Mouse (Mus musculus) hindbrain, embryonic 14.5 days (tissue): Measurements from ENCODE around the gene Ccnt1. TPM values are rescaled to one million over a fixed set of nuclear protein-coding genes. Genes with fewer than 3 reads are reported as not detected.

Experiments used
- ATAC-seq: fragments of 200-750 bp; cut with Nextera tagmentation; 2 replicates; pipeline ENCODE4 v1.8.0; 2017; ENCODE audit warnings: moderate number of reproducible peaks, mild to moderate bottlenecking, moderate TSS enrichment, moderate library complexity; ENCODE audit not compliant: low FRiP score
- DNase-seq: peaks from one replicate; pipeline ENCODE4 v3.0.0-alpha.2; 2015; ENCODE audit warnings: low spot score
- H3K27ac ChIP-seq: fragments of 300-500 bp; sonication (generic); 2 replicates; pipeline ENCODE4 v1.5.1; 2014; ENCODE audit warnings: mild to moderate bottlenecking, moderate library complexity
- H3K27me3 ChIP-seq: fragments of 300-500 bp; sonication (generic); 2 replicates; pipeline ENCODE4 v1.6.1; 2014; ENCODE audit warnings: mild to moderate bottlenecking, low read length, mixed read lengths; ENCODE audit not compliant: control insufficient read depth, insufficient read depth
- H3K36me3 ChIP-seq: fragments of 300-500 bp; sonication (generic); replicated peaks from 2 replicates; pipeline ENCODE4 v1.6.1; 2014; ENCODE audit not compliant: control insufficient read depth, insufficient read depth
- H3K4me1 ChIP-seq: fragments of 300-500 bp; sonication (generic); replicated peaks from 2 replicates; pipeline ENCODE4 v1.6.1; 2014; ENCODE audit warnings: antibody characterized with exemption, low read length, mixed read lengths; ENCODE audit not compliant: control insufficient read depth, insufficient read depth
- H3K4me2 ChIP-seq: fragments of 300-500 bp; sonication (generic); replicated peaks from 2 replicates; pipeline ENCODE4 v1.6.1; 2014; ENCODE audit warnings: mild to moderate bottlenecking, moderate library complexity
- H3K4me3 ChIP-seq: fragments of 300-500 bp; sonication (generic); replicated peaks from 2 replicates; pipeline ENCODE4 v1.5.1; 2014; ENCODE audit warnings: mild to moderate bottlenecking, low read length
- H3K9ac ChIP-seq: fragments of 300-500 bp; sonication (generic); 2 replicates; pipeline ENCODE4 v1.6.1; 2014
- H3K9me3 ChIP-seq: fragments of 300-500 bp; sonication (generic); 2 replicates; pipeline ENCODE4 v1.6.1; 2016; ENCODE audit warnings: low read length; ENCODE audit not compliant: control insufficient read depth
- whole genome bisulfite sequencing: fragments of 180-500 bp; shearing (Covaris S2); extraction: QIAGEN DNeasy Blood & Tissue Kit; methylation state at CpG from one replicate; pipeline ENCODE4 v1.1.7; 2014; 5-methylcytosine and 5-hydroxymethylcytosine counted together
- polyA plus RNA-seq: library from polyadenylated mRNA; unstranded; fragments of >200 nt; fragmentation: Nextera tagmentation; extraction: Ambion mirVana; gene quantifications from 2 replicates; pipeline ENCODE4 v1.2.1, GENCODE M21; 2014

The Ccnt1 gene
- polyA plus RNA-seq: 59.8 and 65.1 TPM in 2 replicates

GRCm38 (mm10) chr15:98570873-98571538 is at the start of gene Ccnt1, which contains the start of gene 4930415O20Rik:
TSS of gene Ccnt1 (minus strand) at chr15:98570923.
TSS of gene 4930415O20Rik (plus strand) at chr15:98571004.
- Histone ChIP-seq H3K27me3 (no peaks in the 10 kb centered on the region), H3K9ac (no peak within 1 kb of the TSS), H3K4me1 (peaks cover 18% of the 10 kb centered on the region), H3K9me3 (no peaks in the 10 kb centered on the region), H3K27ac (no peak within 1 kb of the TSS), H3K36me3 (no peaks in the 10 kb centered on the region), H3K4me3 (no peak within 1 kb of the TSS), H3K4me2 (no peak within 1 kb of the TSS)
- DNase-seq (no peak), ATAC-seq (no peak)
- WGBS: 82% methylated on average over 10 of the region's 10 CpGs

DNA sequence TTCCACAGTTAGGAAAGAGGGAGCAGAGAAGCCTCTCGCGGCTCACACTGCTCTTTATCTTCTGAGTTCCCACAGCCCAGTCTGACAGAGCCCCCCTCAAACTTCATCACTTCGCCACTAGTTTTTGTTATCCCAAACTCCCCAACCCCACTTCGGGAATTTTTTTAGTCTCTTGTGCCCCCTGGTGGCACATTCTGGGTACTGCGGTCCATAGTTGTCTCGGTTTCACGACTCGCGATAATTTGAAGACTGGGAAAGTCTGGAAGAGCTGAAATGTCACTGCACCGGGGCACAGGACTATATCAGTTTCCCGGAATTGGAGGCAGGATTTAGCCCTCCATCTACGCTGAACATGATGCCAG is 46.4 kb upstream of the Ccnt1 start:
- no peak overlapping the region for H3K4me2 ChIP-seq
- H3K36me3 ChIP-seq: no peaks in the 10 kb centered on the region
- ATAC-seq: no peak
- no peaks in the 10 kb centered on the region for H3K27me3 ChIP-seq
- WGBS: under 1% methylated on average over 12 of the region's 12 CpGs
- peak; percentile 93 for DNase-seq
- H3K9me3 ChIP-seq: no peaks in the 10 kb centered on the region
- no peak overlapping the region for H3K9ac ChIP-seq
- no peak overlapping the region for H3K4me3 ChIP-seq
- no peak overlapping the region for H3K27ac ChIP-seq
- H3K4me1 ChIP-seq: no peaks in the 10 kb centered on the region

GRCm38 (mm10) chr15:98616362-98617175 is 45.8 kb upstream of the Ccnt1 start:
- no peaks in the 10 kb centered on the region for H3K36me3 ChIP-seq
- no peak for ATAC-seq
- WGBS: 47% methylated on average over 20 of the region's 20 CpGs
- H3K4me2 ChIP-seq: no peak overlapping the region
- no peak overlapping the region for H3K27ac ChIP-seq
- no peak overlapping the region for H3K4me3 ChIP-seq
- no peaks in the 10 kb centered on the region for H3K27me3 ChIP-seq
- H3K4me1 ChIP-seq: no peaks in the 10 kb centered on the region
- DNase-seq: no peak
- no peak overlapping the region for H3K9ac ChIP-seq
- H3K9me3 ChIP-seq: no peaks in the 10 kb centered on the region

DNA sequence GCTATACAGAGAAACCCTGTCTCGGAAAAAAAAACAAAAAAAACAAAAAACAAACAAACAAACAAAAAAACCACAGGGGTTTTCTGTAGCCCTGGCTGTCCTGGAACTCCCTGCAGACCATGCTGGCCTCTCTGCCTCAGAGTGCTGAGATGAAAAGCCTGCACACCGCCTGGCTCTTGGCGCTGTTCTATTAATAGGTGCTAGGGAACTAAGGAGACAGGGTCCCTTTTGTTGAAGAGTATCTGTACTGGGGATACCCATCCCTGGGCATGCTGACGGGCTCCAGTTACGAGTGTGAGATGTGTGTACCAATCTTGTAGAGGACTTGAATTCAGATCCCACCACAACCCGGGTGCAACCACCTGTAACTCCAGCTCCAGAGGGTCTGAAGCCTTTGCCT is 45.0 kb upstream of the Ccnt1 start:
- no peaks in the 10 kb centered on the region for H3K9me3 ChIP-seq
- H3K4me2 ChIP-seq: no peak overlapping the region
- H3K9ac ChIP-seq: no peak overlapping the region
- DNase-seq (no peak), ATAC-seq (no peak)
- no peak overlapping the region for H3K27ac ChIP-seq
- WGBS: 61% methylated on average over 6 of the region's 6 CpGs
- H3K4me1 ChIP-seq: no peaks in the 10 kb centered on the region
- no peak overlapping the region for H3K4me3 ChIP-seq
- no peaks in the 10 kb centered on the region for H3K36me3 ChIP-seq
- H3K27me3 ChIP-seq: no peaks in the 10 kb centered on the region

DNA sequence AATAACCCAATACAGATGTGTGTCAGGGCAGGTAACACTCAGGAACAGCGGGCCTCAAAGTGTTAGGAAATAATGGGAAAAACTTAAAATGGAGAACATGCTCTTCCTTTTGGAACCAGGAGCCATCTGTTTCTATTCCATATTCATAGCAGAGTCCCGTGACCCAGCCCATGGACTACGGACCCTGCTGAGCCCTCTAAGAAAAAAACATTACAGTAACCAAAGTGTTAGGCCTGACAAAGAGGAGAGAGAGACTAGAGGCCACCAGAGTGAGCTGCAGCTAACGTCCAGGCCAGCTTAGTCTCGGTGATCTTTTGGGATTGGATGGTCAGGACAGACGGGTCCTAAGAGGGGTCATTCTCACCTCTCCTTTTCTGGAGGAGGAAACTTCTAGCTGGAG is 44.2 kb upstream of the Ccnt1 start:
- Histone ChIP-seq H3K4me3 (no peak overlapping the region), H3K27me3 (no peaks in the 10 kb centered on the region), H3K9ac (no peak overlapping the region), H3K36me3 (no peaks in the 10 kb centered on the region), H3K4me1 (no peaks in the 10 kb centered on the region), H3K4me2 (no peak overlapping the region), H3K9me3 (no peaks in the 10 kb centered on the region), H3K27ac (peak overlapping the region; percentile 64; the same call in 1 of the 2 replicates)
- no peak for ATAC-seq
- DNase-seq: no peak
- 42% methylated on average over 6 of the region's 6 CpGs for WGBS

DNA sequence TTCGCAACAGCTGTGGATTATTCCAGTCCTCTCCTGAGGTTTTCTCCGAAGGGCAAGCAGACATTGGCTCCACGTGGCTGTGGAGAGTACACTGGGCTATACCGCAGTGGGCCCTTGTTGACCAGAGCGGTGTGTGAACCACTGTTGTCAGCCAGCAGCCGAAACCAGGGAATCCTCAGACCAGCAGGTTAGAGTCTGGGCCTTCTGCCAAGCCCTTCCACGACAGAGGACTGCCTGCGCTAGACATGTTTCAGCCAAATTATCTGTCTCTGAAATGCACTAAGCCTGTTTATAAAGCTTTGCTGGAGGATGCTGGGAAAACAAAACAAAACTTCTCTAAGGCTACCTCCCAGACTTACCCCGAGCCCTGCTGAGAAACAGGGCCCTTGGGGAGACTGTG is 43.8 kb upstream of the Ccnt1 start:
- 38% methylated on average over 9 of the region's 9 CpGs for WGBS
- no peaks in the 10 kb centered on the region for H3K4me1 ChIP-seq
- ATAC-seq (no peak), DNase-seq (no peak)
- H3K36me3 ChIP-seq: no peaks in the 10 kb centered on the region
- H3K4me3 ChIP-seq: no peak overlapping the region
- H3K27me3 ChIP-seq: no peaks in the 10 kb centered on the region
- H3K9me3 ChIP-seq: no peaks in the 10 kb centered on the region
- H3K9ac ChIP-seq: no peak overlapping the region
- H3K4me2 ChIP-seq: no peak overlapping the region; the same call in 1 of the 2 replicates
- peak overlapping the region; percentile 64 for H3K27ac ChIP-seq

DNA sequence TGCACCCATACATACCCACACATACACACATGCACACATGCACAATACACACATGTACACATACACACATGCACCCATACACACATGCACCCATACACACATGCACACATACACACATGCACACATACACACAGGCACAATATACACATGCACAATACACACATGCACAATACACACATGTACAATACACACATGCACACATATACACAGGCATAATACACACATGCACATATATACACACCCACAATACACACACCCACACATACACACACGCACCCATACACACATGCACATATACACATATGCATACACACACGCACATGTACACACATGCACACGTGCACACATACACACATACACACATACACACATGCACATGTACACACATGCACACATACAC is 41.5 kb upstream of the Ccnt1 start:
- Histone ChIP-seq H3K27me3 (no peaks in the 10 kb centered on the region), H3K4me1 (peaks cover 15% of the 10 kb centered on the region), H3K27ac (no peak overlapping the region), H3K4me3 (no peak overlapping the region), H3K36me3 (no peaks in the 10 kb centered on the region), H3K9ac (no peak overlapping the region), H3K4me2 (no peak overlapping the region), H3K9me3 (no peaks in the 10 kb centered on the region)
- DNase-seq (no peak), ATAC-seq (no peak)
- WGBS: 94% methylated on average over 3 of the region's 3 CpGs

- H3K27me3 ChIP-seq: no peaks in the 10 kb centered on the region
- no peak for ATAC-seq
- peak overlapping the region; percentile 77; the same call in 1 of the 2 replicates for H3K27ac ChIP-seq
- H3K4me2 ChIP-seq: peak overlapping the region; percentile 95
- H3K4me3 ChIP-seq: peak overlapping the region; percentile 57
- H3K9me3 ChIP-seq: no peaks in the 10 kb centered on the region
- H3K9ac ChIP-seq: peak overlapping the region; percentile 89
- WGBS: 1% methylated on average over 12 of the region's 12 CpGs
- DNase-seq: no peak
- peaks cover 22% of the 10 kb centered on the region for H3K4me1 ChIP-seq
- H3K36me3 ChIP-seq: 0 out of 2 replicates have a peak, but pooled peaks cover 6% of the 10 kb centered on the region
These were observed 39.5 kb upstream of the Ccnt1 start for GRCm38 (mm10) chr15:98610131-98610633.

DNA sequence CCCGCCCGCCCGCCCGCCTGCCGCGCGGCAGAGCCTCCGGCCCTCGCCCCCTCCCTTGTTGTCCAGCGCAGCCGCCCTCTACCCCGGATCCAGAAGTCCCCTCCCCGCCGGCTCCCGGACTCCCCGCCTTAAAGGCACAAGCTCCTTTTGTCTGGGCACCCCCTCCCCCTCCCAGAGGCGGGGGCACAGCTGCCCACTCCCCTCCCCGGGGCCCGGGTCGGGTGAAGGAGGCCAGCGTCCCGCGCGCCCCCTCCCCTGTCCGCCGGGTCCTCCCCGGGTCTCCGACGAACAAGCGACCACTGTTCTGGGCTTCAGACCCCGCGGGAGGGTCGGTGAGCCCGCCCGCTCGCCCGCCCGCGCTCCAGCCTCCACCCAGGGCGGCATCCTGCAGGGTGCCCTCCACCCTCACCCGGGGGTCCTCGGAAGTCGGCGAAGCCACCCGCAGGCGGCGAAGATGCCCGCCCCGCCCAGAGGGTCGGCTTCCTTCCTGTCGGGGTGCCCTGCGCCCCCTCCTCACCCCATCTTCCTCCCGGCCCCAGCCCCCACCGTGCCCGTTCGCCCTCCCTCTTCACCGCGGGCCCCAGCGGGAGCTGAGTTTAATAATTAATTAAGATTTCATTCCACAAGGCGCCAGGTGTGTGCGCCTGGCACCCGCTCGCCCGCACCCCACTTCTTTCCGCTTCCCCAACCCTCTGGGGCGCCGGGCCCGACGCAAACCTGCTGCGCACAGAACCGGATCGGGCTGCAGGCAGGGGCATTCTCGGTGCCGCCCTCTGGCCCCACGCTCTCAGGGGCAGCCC is 38.8 kb upstream of the Ccnt1 start, which contains the start of gene Adcy6:
Gene Adcy6 (minus strand): TSS at position 746 of the 800 bp plus-strand sequence.
- Histone ChIP-seq H3K27me3 (no peaks in the 10 kb centered on the region), H3K9me3 (no peaks in the 10 kb centered on the region), H3K27ac (peak within 1 kb of the TSS; percentile 77), H3K36me3 (0 out of 2 replicates have a peak, but pooled peaks cover 6% of the 10 kb centered on the region), H3K9ac (peak within 1 kb of the TSS; percentile 89), H3K4me1 (peaks cover 22% of the 10 kb centered on the region), H3K4me2 (peak within 1 kb of the TSS; percentile 95), H3K4me3 (peak within 1 kb of the TSS; percentile 57)
- under 1% methylated on average over 51 of the region's 75 CpGs for WGBS
- DNase-seq (peak; percentile 76), ATAC-seq (peak; percentile 85)
